Mouse (Mus musculus): Measurements from ENCODE around the gene Mblac1.

The Mblac1 gene

GRCm38 (mm10) chr5:138193771-138194727 is at the start of gene Mblac1:
Gene Mblac1, plus strand, starts transcription at chr5:138194314.
- DNase-seq: peak; percentile 56 to 76

DNA sequence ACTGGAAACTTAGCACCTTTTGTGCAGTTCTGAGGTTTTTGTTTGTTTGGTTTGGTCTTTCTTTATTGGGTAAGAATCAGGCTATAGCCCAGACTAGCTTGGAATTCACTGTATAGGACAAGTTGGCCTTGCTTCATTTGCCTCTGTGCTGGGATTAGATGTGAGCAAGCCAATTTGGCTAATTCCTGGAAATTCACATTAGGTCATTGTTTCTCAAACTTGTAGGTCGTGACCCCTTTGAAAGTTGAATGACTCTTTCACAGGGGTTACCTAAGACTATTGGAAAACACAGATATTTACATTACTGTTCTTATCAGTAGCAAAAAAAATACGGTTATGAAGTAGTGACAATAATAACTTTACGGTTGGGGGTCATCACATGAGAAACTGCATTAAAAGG is 39.7 kb upstream of the Mblac1 start:
- no peak for DNase-seq

GRCm38 (mm10) chr5:138155443-138155976 is 38.6 kb upstream of the Mblac1 start, which contains the start of gene Zfp113:
Gene Zfp113, minus strand, starts transcription at chr5:138155744.
- DNase-seq: peak; percentile 71 to 77

DNA sequence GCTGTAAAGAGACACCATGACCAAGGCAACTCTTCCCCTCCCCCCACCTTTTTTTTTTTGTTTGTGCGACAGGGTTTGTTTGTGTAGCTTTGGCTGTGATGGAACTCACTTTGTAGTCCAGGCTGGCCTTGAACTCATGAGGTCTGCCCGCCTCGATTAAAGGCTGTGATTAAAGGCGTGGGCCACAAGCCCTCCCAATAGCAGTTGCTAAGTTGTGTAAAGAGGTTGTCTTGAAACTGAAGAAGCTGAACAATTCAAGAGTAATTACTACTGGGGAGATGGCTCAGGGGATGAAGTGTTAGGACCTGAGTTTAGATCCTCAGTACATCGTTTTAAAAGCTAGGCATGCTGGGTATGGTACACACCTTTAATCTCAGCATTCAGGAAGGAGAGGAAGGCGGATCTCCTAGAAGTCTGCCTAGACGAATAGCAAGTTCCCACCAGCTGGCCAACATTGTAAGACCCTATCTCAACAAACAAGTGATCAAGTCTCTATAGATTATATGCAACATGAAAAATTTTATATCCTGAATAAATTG is 33.8 kb upstream of the Mblac1 start:
- DNase-seq: no peak

DNA sequence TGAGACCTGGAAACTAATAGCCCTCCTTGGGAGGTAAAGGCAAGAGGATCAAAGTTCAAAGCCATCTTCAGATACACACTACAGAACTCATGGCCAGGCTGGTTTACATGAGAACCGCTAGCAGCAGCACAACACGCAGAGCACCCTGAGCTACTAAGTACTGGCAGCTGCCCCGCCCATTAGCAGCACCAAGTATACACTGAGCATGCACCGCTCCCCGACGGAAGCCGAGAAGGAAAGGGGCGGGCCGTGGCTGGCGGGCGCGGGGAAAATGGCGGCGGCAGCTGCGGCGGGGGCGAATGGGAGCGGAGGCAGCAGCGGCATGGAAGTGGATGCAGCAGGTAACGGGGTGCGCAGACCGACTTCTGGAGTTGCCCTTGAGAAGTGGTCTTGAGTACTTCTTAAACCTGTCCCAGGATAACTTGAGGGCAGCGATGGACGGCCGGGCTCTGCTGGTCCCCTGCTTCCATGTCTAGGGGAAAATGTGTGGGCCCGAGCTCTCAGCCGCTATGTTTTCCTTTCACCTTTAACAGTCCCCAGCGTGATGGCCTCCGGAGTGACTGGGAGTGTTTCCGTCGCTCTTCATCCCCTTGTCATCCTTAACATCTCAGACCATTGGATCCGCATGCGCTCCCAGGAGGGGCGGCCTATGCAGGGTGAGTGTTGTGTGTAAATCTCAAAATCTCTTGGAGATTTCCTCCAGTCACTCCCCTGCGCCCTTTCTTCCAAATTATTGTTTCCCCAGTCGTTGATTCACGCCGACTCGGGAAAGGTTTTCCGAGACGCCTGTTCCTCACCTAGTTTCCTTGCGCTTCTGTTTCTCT is 33.1 kb upstream of the Mblac1 start, which contains the start of gene Cops6:
TSS of gene Cops6 (plus strand) at position 230 of the 824 bp plus-strand sequence.
- DNase-seq: peak; percentile 86 to 93

DNA sequence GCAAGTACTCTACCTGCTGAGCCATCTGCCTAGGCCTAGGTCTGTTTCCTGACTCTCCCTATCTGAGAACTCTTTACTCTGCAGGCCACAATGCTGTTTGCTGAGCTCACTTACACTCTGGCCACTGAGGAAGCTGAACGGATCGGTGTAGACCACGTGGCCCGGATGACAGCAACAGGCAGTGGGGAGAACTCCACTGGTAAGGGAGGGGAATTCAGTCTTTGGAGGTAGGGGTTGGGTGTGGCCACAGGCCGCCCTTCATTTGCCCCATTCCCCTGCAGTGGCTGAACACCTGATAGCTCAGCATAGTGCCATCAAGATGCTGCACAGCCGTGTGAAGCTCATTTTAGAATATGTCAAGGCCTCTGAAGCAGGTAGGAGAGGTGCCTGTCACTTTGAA is 31.1 kb upstream of the Mblac1 start:
- DNase-seq: no peak

DNA sequence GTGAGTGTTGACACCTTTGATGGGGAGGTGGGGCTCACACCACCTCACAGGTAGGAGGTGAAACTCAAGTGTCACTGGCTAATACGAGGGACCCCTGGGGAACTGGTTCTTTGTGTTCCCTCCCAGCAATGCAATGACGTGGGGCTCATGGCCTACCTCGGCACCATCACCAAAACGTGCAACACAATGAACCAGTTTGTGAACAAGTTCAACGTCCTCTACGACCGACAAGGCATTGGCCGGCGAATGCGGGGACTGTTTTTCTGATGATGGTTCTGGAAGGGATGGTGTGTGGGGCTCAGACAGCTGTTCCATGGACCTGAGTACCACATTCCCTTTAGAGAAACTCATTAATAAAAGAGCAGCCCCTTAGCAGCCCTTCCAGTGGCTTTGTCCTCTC is 30.5 kb upstream of the Mblac1 start:
- no peak for DNase-seq

GRCm38 (mm10) chr5:138165594-138165993 is 28.5 kb upstream of the Mblac1 start:
- no peak for DNase-seq

DNA sequence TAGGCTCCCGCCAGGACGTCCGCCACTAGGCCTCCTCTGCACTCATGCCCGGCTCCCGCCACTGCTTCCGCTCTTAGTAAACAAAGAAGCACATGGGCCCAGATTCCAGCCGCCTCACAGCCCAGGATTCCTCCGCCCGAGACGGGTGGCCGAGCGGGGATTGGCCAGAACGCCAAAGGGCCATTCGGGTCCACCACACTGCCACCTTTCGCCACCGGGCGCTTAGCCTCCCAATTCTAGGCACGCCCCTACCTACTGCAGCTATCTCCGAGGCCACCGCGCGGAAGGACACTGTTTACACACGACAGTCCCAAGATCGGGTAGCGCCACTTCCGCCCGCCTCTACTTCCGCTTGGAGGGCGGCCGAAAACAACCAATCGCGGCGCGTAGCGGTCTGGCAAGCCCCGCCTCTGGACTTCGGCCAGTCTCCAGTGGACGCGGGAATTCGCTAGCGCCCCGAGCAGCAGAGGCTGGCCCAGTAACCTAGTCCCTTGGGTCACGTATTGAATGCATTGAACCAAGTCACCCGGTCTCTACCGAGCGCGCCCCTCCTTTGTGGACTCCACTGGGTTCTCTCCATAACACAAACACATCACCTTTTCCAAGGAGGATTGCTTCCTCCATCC is 23.1 kb upstream of the Mblac1 start:
- peak; percentile 89 to 91 for DNase-seq

DNA sequence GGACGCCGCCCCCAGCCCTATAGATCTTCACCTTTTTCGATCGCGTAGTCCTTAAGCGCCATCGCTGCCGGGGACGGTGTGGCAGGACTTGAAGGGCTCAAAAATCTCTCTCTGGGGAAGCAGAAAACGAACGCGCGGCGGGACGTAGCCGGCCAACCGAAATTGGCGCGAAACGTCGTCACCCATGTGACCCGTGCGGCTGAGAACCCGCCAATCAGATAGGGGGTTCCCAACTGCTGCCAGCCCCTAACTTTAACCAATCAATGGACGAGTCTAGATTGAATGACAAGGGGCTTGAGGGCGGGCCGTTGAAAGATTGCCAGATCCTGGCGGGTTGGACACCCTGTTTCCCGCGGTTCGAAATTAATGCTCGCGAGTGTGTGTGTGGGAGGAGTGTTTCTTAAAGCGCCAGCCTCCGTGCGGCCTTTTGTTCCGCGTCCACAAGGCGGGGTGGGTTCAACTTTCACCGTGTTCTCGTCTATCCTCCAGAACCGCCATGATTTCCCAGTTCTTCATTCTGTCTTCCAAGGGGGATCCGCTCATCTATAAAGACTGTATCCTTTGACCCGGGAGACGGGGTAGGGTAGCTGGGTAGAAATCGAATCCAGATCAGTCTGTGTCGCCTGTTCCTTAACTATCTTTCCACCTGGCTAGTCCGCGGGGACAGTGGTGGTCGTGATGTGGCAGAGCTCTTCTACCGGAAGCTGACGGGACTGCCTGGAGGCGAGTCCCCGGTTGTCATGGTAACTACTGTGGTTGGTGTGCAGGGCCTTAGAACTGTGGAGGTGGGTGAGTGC is 22.2 kb upstream of the Mblac1 start, which contains the start of the genes Ap4m1 and Mcm7:
TSS of gene Ap4m1 (plus strand) at position 308 of the 797 bp plus-strand sequence.
TSS of gene Mcm7 (minus strand) at position 728 of the 797 bp plus-strand sequence.
- DNase-seq: peak; percentile 88 to 89

DNA sequence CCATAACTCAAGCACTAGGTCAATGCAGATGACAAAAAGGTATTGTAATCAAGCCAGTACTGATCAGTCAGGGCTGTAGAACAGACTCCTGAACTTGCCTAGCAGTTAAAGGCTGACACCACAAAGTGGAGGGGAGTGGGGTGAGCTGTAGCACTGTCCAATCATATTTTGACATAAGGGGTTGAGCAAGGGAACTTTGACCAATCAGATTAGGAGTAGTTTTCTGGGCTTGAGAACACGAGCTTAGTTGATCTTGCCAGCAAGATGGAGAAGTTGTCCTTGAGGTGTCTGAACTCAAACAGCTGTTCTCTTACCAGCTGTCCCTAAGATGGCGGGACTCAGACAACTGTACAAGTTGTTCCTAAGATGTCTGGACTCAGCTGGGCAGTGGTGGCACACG is 20.9 kb upstream of the Mblac1 start:
- DNase-seq: no peak

DNA sequence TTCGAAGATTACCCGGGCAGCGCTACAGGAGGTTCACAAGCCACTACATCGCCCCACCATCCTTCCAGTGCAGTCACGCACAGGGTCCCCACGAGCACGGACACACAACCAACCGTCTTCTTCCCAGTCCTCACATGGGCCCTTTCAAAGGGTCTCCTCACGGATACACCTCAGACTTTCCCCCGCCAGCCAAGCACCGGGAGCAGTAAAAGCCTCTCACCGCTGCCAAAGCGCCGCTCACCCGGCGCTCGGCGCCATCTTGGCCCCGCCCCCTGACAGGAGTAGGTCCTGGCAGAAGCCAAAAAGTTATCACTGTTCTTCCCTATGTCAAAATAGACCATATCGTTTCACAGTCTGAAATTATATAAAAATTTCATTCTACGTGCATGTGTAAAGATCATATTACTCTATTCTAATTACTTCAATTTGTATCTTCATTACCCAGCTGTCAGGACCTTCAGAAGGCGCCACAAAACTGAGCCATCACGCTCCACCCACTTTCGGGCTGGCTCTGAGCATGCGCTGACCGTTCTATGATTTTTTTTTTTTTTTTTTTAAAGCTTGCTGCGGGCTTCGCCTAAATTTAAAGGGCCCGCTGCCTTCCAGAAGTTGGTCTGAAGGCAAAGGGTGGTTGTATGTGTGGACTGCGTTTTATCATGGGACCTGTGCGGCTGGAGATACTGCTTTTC is 7.0 kb upstream of the Mblac1 start, which contains the start of the genes Taf6 and Cnpy4:
TSS of gene Taf6 (minus strand) at position 502 of the 689 bp plus-strand sequence.
TSS of gene Cnpy4 (plus strand) at position 536 of the 689 bp plus-strand sequence.
- DNase-seq: peak; percentile 69 to 78

GRCm38 (mm10) chr5:138187661-138188306 is 6.3 kb upstream of the Mblac1 start:
- peak; percentile 22 to 57 for DNase-seq

- peak in 1 of 2 experiments; percentile 30 for DNase-seq
Measured at GRCm38 (mm10) chr5:138194755-138195345, 736 bp downstream of the Mblac1 start.

- no peak for DNase-seq
Measured at GRCm38 (mm10) chr5:138195463-138195862, 1.3 kb downstream of the Mblac1 start.

DNA sequence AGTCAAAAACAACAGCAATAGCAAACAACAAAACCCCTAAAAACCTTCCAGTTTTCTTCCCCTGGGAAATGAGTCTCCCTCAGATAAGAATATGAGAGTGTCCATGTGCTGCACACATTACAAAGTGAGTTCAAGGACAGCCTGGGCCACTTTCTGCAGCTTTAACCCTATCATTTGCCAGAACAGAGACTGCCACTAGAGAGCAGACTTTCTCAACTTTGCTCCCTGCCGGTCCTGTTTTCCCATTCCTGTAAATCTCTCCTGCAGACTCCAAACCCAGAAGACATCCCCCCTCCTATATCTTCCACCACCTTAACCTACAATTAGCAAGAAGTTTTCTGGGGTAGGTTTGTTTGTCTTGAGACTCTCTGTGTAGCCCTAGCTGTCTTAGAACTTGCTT is 5.5 kb downstream of the Mblac1 start:
- DNase-seq: no peak

DNA sequence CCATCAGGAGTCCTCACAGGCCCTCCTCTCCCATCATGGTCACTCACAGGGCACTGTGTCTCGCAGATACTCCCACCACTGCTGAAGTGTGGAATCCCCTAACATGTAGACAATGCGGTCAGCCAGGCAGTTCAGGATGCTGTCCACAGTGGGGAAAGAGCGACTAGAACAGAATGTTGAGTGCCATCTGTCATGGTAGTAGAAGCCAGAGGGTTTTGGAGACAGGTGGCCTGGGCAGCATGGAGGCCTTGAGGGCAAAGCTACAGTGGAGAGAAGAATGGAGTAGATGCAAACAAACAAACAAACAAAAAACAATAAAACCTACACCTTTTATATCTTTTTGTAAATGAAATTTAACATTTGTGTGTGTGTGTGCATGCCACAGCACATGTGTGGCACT is 8.0 kb downstream of the Mblac1 start:
- no peak for DNase-seq

DNA sequence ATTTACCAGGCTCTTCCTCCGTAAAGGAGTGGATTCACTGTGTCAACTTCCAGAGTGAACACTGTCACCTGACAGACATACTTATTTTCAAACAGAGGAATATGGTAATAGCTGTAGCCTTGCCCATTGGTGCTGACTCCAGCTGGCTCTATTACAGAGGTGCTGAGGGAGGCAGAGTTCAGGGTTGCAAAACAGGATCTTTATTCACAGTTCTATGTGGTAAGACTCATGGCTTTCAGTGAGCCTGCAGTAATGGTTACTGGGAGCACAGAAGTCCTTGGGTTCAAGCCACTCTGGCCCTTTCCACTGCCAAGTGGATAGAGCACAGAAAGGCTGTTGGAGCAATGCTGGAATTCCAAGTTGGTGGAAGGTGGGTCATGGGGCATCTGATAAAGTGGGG is 13.1 kb downstream of the Mblac1 start:
- DNase-seq: no peak

- DNase-seq: no peak
Measured at GRCm38 (mm10) chr5:138207873-138208272, 13.8 kb downstream of the Mblac1 start.
